Mouse (Mus musculus) ZHBTc4 (cell line): ENCODE measurements at regions not wholly inside any gene's neighbourhood (a gene's known extent, or its start where the extent isn't known, plus 50 kb on each side); places are given as distances from the start of the nearest gene placed in this dataset.
"Not testable (repeated sequence)": the region's sequence is repeated elsewhere in the genome, so short reads cannot be mapped to it uniquely, and the experiment has no call there.

Source experiments
- DNase-seq: peaks from one replicate; pipeline ENCODE4 v3.0.0-alpha.2; 2011; ENCODE audit warnings: low read depth, low spot score

DNA sequence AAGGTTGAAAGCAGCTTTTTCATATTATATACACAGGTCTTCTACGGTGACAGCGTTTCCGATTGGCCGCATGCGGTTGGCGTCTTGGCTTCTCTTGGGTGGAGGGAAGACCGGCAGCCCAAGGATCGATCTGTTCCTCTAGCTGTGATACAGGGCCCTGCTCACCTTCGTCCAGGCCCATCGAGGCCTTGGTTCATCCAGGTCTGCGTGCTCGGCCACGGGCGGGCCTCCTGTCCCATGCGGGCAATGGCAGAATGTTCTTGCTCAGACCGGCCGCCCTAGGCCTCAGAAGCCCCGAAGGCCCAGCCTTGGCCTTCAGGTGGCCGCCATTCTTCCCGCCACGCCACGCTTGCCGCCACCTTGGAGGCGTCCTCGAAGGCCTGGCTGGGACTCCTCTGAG is 194.4 kb upstream of the Ppp6c start:
- DNase-seq = peak; percentile 68

DNA sequence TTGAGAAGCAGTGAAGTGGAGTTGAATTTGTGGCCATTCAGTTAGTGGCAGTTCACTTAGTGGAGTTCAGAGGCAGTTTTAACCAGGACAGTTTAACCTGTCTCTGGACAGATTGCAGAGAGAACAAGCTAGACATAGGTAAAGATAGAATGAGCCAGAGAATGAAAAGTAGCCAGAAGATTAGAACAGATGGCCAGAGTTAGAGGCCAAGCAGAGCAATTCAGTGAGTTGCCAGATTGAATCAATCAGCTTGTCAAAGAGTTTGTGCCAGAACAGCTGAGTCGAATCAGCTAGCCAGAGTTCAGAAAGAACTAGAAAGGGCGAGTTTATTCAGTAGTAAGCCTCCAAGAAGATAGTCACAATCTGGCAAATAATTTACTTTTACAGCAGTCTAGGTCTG is 174.1 kb upstream of the Ppp6c start:
- DNase-seq = no peak

DNA sequence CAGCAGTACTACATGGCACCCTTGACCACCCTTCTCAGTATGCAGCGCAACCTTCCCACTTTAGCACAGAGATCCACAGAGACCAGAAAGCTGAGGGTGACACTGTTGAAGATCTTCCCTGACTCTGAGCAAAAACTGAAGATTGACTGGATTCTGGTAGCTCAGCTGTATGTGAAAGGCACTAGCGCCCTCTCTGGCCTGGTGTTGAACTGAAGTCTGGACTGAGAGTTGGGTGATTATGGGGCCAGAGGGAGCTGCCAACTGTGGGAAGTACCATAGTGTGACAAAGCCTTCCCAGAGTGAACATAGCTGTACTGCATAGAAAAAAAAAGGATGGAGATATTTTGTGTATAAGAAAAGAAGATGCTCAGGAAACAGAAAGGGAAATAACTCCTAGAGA is 173.3 kb upstream of the Ppp6c start:
- DNase-seq = peak; percentile 53

DNA sequence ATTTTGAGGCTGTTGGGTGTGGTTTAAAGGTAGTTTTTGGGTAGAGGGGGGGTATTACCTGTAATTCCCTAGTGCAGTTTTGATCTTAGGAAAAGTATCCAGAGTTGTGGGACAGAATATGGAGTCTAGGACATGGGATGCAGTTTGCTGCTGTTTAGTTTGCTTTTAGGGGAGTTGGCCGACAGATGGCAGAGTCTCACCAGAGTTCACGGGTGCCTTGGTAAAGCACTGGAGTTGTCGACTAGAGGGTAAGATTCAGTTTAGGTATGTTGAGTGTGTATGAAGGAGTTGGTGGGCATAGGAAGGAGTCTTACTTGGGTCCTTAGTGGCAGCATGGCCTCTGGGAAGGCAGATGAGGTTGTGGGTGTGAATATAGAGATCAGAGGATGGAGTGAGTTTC is 168.4 kb upstream of the Ppp6c start:
- DNase-seq = peak; percentile 62

DNA sequence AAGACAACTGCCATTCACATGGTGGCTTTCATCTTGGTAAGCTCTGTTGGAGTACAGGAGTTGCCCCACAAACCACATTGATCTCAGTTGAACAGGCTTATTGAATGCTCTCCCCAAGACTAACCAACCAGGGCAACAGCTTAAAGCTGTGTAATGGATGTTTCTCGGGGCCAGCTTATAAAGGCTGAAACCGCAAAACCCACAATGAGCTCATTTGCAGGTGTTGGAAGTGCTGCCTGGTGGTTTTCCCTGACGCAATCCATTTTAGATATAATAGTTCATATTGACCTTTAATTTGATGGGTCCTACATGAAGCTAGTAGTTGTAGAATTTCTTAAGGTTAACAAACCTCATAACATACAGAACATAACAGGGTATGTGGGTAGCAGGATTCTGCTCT is 151.0 kb upstream of the Ppp6c start:
- DNase-seq = no peak

- DNase-seq = peak; percentile 95
Measured at GRCm38 (mm10) chr2:39373068-39373779, 147.0 kb upstream of the Ppp6c start.

DNA sequence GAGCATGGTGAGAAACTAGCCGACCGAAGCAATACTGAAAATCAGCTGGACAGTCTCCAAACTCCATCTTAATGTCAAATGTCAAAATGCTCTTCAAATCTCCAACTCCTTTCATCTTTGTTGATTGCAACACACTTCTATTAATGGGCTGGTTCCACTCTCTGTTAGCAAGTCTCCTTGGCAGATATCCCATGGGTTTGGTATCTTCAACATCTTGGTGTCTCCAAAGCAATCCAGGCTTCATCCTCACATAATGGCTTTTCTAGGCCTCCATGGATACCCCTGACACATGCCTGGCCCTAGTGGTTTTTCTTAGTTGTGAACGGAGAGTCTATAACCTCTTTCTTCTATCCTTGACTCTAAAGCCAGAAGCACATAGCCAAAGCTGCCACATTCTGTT is 118.0 kb upstream of the Ppp6c start:
- no peak for DNase-seq

GRCm38 (mm10) chr2:39340406-39340805 is 114.2 kb upstream of the Ppp6c start:
- no peak for DNase-seq

GRCm38 (mm10) chr2:39338832-39339649 is 112.8 kb upstream of the Ppp6c start:
- peak; percentile 15 for DNase-seq

DNA sequence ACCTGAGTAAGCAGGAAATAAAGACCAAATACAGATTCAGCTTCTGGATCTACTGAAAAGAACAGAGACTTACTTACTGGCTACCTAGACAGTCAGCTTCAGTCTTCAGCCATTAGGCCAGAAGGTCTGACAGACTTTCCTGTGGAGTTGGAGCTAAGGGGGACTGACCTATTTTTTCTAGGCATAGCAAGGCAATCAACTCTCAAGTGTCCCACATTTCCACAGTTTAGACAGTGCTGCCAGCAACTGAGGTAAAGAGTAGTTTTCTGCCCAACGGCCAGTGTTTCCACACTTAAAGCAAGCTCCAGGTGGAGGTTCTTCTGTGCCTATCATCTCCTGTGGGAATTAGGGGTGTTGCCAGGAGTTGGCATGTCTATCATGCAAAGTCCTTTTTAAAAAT is 111.3 kb upstream of the Ppp6c start:
- no peak for DNase-seq

GRCm38 (mm10) chr2:39325715-39326493 is 99.7 kb upstream of the Ppp6c start:
- no peak for DNase-seq

- DNase-seq = not testable (repeated sequence)
Measured at GRCm38 (mm10) chr2:39325122-39325521, 98.9 kb upstream of the Ppp6c start.

GRCm38 (mm10) chr2:39299798-39300382 is 73.6 kb upstream of the Ppp6c start:
- no peak for DNase-seq

GRCm38 (mm10) chr2:39299290-39299689 is 73.0 kb upstream of the Ppp6c start:
- no peak for DNase-seq

- DNase-seq = no peak
Measured at GRCm38 (mm10) chr2:39295435-39295834, 69.2 kb upstream of the Ppp6c start.

GRCm38 (mm10) chr2:39278218-39278617 is 52.0 kb upstream of the Ppp6c start:
- no peak for DNase-seq
